Mouse (Mus musculus): ENCODE measurements around the gene Slc25a11. TPM values are rescaled to one million over a fixed set of nuclear protein-coding genes. Genes with fewer than 3 reads are reported as not detected.

Gene Slc25a11
- total RNA-seq, 2 experiments from 2014 or later: 110 to 117 TPM

- DNase-seq (ENCODE audit: low spot score in 2 of 2): no peak
- intact Hi-C loops (cut with DNase I): no loop called here
Observed at GRCm38 (mm10) chr11:70637764-70638163, 9.5 kb downstream of the Slc25a11 start.

DNA sequence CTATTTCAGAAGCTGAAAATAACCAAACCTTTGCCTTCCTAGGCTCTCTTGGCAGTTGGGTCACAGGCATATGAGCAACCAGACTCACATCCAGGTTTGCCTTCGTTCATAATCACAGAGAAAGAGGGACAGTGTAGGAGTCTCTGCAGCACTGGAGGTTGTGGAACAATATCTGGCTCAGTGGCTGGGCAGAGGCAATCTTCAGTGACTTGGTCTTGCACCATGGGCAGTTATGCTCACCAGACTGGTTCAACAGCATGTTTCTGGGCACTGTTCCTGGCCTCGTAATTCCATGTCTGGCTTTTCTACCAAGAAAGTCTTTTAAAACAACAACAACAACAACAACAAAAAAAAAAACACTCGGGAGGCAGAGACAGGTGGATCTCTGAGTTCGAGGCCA, 11.7 kb downstream of the Slc25a11 start:
- DNase-seq (ENCODE audit: low spot score in 2 of 2): no peak
- intact Hi-C loops (cut with DNase I): no loop called here

- DNase-seq (ENCODE audit: low spot score in 2 of 2): no peak
- intact Hi-C loops (cut with DNase I): no loop called here
Observed at GRCm38 (mm10) chr11:70630129-70630528, 17.1 kb downstream of the Slc25a11 start.

DNA sequence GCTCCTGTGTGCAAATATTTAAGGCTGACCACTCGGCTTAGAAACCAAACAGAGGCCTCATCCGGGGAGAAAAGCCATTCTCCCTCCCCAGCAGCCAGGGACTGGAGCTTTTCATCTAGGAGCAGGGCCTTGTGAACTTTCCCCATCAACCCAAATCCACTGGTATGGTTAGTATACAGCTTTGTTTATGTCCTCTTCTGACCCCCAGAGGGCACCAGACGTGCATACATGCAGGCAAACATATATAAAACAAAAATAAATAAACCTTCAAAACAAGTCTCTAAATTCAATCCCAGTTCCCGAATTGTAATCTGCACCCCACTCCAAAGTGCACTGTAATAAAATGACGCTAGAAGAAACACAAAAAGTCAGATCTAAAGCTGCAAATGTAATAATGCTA, 17.7 kb downstream of the Slc25a11 start:
- intact Hi-C loops (cut with DNase I): loop anchor here (2.0 kb wide), 1 partner anchor 125 kb away; no protein-coding TSS in a partner anchor
- no peak for DNase-seq (ENCODE audit: low spot score in 2 of 2)

- no peak for DNase-seq (ENCODE audit: low spot score in 2 of 2)
- intact Hi-C loops (cut with DNase I): loop anchor here (2.0 kb wide), 1 partner anchor 126 kb away; no protein-coding TSS in a partner anchor
Observed at GRCm38 (mm10) chr11:70628431-70628830, 18.8 kb downstream of the Slc25a11 start.

- intact Hi-C loops (cut with DNase I): no loop called here
- DNase-seq (ENCODE audit: low spot score in 2 of 2): no peak
Observed at GRCm38 (mm10) chr11:70626877-70627276, 20.4 kb downstream of the Slc25a11 start.

DNA sequence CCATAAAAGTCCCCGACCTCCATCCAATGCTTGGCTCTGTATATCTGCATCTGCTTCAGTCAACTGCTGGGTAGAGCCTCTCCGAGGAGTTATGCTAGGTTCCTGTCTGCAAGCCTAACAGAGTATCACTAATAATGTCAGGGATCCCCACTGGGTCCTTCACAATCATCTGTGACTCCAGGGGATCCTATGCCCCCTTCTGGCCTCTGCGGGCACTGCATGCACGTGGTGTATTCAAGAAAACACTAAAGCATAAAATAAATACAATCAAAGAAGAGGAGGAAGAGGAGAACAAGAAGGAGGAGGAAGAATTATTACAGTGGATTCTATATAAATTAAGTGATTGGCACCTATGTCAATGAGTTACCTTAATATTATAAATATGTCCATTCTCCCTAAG, 21.8 kb downstream of the Slc25a11 start:
- intact Hi-C loops (cut with DNase I): no loop called here

GRCm38 (mm10) chr11:70623053-70623742, 24.1 kb downstream of the Slc25a11 start:
- intact Hi-C loops (cut with DNase I): no loop called here
- DNase-seq (ENCODE audit: low spot score in 2 of 2): no peak

More for the DNA sequence above, 21.8 kb downstream of the Slc25a11 start:
- no peak for DNase-seq (ENCODE audit: low spot score in 2 of 2)

DNA sequence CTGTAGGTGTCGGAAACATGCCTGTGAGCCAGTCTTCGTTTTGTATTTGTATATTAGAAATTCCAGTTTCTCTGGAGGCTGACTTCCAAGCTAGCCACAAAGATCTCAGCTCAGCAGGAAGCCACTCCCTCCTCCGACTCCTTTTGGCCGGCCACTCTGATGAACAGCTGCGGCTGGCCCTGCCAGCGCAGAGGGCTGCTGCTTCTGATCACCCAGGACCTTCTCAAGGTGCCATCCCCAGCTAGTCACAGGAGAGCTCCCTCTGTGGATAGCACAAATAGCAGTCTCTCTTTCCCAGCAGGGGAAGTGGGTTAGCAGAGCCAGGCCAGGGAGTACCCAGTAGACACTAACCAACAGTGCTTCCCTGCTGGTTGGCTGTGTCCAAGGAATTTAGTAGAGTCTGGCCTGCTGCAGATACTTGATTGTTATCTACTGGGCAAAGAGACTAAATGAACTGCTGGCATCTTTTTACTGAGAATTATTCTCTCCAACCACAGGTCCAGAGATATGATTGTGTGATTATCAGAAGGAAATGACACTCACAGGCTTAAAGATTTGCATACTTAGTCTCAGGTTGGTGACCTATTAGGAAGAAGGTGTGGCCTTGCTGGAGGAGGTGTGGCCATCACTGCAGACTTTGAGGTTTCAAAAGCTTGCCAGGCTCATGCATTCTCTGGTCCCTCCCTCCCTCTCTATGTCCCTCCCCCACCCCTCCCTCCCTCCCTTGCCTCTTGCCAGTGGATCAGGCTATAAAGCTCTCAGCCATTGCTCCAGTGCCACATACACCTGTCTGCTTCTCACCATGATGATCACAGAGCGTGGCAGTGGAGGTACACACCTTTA, 25.1 kb downstream of the Slc25a11 start:
- intact Hi-C loops (cut with DNase I): no loop called here
- no peak for DNase-seq (ENCODE audit: low spot score in 2 of 2)

- no peak for DNase-seq (ENCODE audit: low spot score in 2 of 2)
- intact Hi-C loops (cut with DNase I): no loop called here
Observed at GRCm38 (mm10) chr11:70619101-70619500, 28.2 kb downstream of the Slc25a11 start, which contains the start of gene Chrne. Gene Chrne, minus strand, starts transcription at chr11:70619216.

DNA sequence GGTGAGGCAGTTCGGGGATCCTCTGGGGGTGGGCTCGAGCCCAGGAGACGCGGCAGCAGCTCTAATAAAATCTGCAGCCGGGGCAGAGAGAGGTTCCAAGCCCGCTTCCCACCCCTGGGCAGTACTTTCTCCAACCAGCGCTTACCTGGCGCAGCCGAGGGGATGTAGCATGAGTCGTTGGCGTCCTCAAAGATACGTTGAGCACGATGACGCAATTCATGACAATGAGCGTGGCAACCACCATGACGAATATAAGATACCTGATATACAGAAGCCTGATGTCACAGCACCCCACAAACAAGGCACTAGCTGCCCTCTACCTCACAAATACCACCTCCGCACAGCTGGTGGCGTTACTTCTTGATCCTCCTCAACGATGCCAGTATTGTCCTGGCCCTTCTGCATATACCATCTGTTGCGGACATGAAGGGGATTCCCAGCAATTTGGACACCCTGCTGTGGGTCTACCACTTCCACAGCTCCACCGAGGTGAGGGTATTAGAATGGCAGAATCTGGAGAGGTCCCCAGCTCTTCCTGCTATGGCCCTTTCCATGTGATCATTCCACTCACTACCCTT, 31.7 kb downstream of the Slc25a11 start, which contains the start of gene 4930544D05Rik:
4930544D05Rik (plus strand) TSS at position 333 of the 578 bp plus-strand sequence.
- intact Hi-C loops (cut with DNase I): no loop called here
- DNase-seq (ENCODE audit: low spot score in 2 of 2): no peak

DNA sequence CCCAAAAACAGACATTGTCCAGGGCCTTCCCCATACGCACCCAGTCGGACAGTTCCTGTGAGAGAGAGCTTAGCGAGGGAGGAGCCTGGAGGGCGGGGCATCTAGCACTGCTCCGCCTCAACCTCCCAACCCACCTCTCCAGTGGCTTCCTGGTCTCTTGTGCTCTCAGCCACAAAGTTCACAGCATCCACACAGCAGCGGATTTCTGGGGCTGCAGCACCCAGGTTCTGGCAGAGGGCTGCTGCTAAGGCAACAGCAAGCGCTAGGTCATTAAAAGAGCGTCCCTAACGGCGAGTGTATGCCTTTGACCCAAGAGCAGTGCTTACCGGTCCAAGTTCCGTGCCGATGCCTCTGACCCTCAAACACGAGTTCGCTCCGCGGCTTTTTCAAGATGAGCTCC, 32.2 kb downstream of the Slc25a11 start:
- peak in 1 of 2 experiments; percentile 43 for DNase-seq (ENCODE audit: low spot score in 2 of 2)
- intact Hi-C loops (cut with DNase I): no loop called here

DNA sequence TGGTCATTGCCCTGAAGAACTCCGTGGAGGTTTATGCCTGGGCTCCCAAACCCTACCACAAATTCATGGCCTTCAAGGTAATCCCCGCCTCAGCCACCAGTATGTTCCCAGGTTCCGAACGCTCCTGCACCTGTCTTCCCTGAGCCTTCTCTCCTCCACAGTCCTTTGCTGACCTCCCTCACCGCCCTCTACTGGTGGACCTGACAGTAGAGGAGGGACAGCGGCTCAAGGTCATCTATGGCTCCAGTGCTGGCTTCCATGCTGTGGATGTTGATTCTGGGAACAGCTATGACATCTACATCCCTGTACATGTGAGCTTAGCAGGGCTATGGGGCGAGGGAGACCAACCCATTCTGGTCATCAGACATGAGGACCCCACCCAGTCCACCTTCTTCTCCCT, 34.8 kb downstream of the Slc25a11 start:
- intact Hi-C loops (cut with DNase I): no loop called here
- DNase-seq (ENCODE audit: low spot score in 2 of 2): no peak

DNA sequence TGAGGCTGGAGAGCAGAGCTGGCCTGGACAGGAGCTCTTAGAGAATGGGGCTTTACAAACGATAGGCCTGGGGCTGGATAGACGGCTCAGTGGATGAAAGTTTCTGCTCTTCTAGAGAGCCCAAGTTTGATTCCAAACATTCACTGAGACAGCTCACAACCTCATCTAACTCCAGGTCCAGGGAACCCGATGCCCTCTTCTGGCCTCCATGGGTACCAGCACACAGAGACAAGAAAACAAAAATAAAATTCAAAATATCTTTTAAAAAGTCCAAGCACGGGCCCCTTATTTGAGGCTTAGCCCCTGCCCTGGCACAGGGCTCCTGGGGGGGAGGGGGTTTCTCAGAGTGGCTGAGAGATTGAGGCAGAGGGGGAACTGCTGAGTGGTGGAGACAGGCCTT, 36.5 kb downstream of the Slc25a11 start:
- no peak for DNase-seq (ENCODE audit: low spot score in 2 of 2)
- intact Hi-C loops (cut with DNase I): no loop called here

GRCm38 (mm10) chr11:70608381-70609066, 38.8 kb downstream of the Slc25a11 start:
- no peak for DNase-seq (ENCODE audit: low spot score in 2 of 2)
- intact Hi-C loops (cut with DNase I): no loop called here

GRCm38 (mm10) chr11:70607611-70608010, 39.7 kb downstream of the Slc25a11 start:
- intact Hi-C loops (cut with DNase I): no loop called here
- DNase-seq (ENCODE audit: low spot score in 2 of 2): no peak

DNA sequence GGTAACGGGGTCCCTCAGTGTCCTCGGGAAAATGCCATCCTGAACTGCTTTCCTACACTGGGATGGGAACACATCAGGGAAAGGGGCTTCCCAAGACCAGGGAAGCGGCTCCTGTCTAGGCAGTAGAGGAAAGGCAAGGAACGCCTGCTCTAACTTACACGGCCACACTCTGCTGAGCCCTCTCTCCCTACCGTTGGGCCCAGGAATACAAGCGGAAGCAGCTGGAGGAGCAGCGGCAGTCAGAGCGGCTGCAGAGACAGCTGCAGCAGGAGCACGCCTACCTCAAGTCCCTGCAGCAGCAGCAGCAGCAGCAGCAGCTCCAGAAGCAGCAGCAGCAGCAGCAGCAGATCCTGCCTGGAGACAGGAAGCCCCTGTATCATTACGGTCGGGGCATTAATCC, 40.6 kb downstream of the Slc25a11 start:
- intact Hi-C loops (cut with DNase I): no loop called here
- no peak for DNase-seq (ENCODE audit: low spot score in 2 of 2)

DNA sequence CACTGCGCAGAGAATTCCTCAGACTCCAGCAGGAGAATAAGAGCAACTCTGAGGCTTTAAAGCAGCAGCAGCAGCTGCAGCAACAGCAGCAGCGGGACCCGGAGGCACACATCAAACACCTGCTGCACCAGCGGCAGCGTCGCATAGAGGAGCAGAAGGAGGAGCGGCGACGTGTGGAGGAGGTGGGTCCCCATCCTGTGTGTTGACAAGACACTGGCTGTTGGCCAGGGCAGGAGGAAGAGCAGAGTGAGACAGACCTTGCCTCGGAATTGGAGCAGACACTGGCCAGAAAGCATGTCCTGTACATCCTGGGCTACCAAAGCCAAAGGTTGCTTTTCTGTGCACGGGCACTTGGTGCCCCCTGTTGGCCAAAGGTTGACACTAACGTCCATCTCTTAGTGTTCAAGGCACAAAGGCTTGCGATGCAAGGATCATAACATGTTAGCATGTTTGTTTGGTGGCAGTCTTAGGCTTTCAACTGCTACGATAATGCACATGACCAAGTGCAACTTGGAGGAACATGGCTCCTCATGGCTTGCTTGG, 42.2 kb downstream of the Slc25a11 start:
- peak; percentile 69 for DNase-seq (ENCODE audit: low spot score in 2 of 2)
- intact Hi-C loops (cut with DNase I): loop anchor here (2.0 kb wide), 1 partner anchor 88 kb away; no protein-coding TSS in a partner anchor

- DNase-seq (ENCODE audit: low spot score in 2 of 2): no peak
- intact Hi-C loops (cut with DNase I): no loop called here
Observed at GRCm38 (mm10) chr11:70598451-70598953, 48.8 kb downstream of the Slc25a11 start.

Measured in left cerebral cortex, postnatal 25 days (tissue).